Mouse (Mus musculus) testis, adult 2 months (tissue): Measurements from ENCODE around the gene Lenep.

ENCODE experiments used
- CTCF ChIP-seq: fragments of 200-500 bp; IDR thresholded peaks from 2 replicates; pipeline ENCODE4 v1.5.1; 2012; ENCODE audit warnings: low read depth, mild to moderate bottlenecking, inconsistent platforms, low read length, moderate library complexity; ENCODE audit not compliant: control insufficient read depth, insufficient read depth, insufficient replicate concordance
- POLR2A ChIP-seq: fragments of 200-500 bp; IDR thresholded peaks from 2 replicates; pipeline ENCODE4 v1.6.1; 2012; ENCODE audit warnings: low read depth, mild to moderate bottlenecking, inconsistent platforms, low read length, moderate library complexity; ENCODE audit not compliant: control insufficient read depth

DNA sequence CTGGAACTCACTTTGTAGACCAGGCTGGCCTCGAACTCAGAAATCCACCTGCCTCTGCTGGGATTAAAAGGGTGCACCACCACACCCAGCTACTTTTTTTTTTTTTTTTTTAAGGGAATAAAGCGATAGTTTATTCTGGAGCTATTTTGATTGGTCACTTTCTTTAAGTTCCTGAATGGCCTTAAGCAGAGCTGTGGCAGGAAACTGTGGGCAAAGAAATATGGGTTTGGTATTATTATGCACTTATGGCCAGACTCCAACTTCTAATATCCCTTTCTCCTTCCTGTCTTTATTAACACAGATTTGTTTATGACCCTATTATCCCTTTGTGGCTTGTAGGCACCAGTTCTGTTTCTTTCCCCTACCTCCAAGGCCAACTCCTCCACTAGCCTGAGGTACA is 17.8 kb upstream of the Lenep start:
- TF ChIP-seq CTCF (no peak), POLR2A (no peak)
